Mouse (Mus musculus): ENCODE data around the gene Trim30c. TPM values are rescaled to one million over a fixed set of nuclear protein-coding genes. Genes with fewer than 3 reads are reported as not detected.

The Trim30c gene
- not detected in 2 replicates for polyA plus RNA-seq (2012; rRNA removed)

GRCm38 (mm10) chr7:104400698-104401097 is at the start of gene Trim30c:
Gene Trim30c (minus strand): TSS chr7:104400837.
- no peaks in the 10 kb centered on the region for H3K36me3 ChIP-seq (ENCODE audit: control insufficient read depth, insufficient read depth, low read length)
- no peak for TF ChIP-seq CTCF (IDR thresholded peaks at IDR 0.05; ENCODE audit: control insufficient read depth, insufficient read depth, insufficient replicate concordance, low read depth, low read length)
- TF ChIP-seq POLR2A (IDR thresholded peaks at IDR 0.05; ENCODE audit: control insufficient read depth, low read depth, low read length): no peak
- no peak within 1 kb of the TSS for H3K27ac ChIP-seq (ENCODE audit: control insufficient read depth, insufficient read depth, low read depth, low read length)
- no peak within 1 kb of the TSS for H3K4me3 ChIP-seq (ENCODE audit: control insufficient read depth, low read depth, low read length)
- no peaks in the 10 kb centered on the region for H3K4me1 ChIP-seq (ENCODE audit: control insufficient read depth, insufficient read depth, low read length)
- H3K27me3 ChIP-seq (ENCODE audit: control insufficient read depth, insufficient read depth, low read length): no peaks in the 10 kb centered on the region

- Histone ChIP-seq H3K27ac (ENCODE audit: control insufficient read depth, insufficient read depth, low read depth, low read length) (peak overlapping the region; percentile 54), H3K27me3 (ENCODE audit: control insufficient read depth, insufficient read depth, low read length) (no peaks in the 10 kb centered on the region), H3K4me3 (ENCODE audit: control insufficient read depth, low read depth, low read length) (no peak overlapping the region), H3K4me1 (ENCODE audit: control insufficient read depth, insufficient read depth, low read length) (no peaks in the 10 kb centered on the region), H3K36me3 (ENCODE audit: control insufficient read depth, insufficient read depth, low read length) (no peaks in the 10 kb centered on the region)
- TF ChIP-seq POLR2A (IDR thresholded peaks at IDR 0.05; ENCODE audit: control insufficient read depth, low read depth, low read length): no peak
- TF ChIP-seq CTCF (IDR thresholded peaks at IDR 0.05; ENCODE audit: control insufficient read depth, insufficient read depth, insufficient replicate concordance, low read depth, low read length): no peak
Observed at GRCm38 (mm10) chr7:104445961-104446645, 45.5 kb upstream of the Trim30c start.

GRCm38 (mm10) chr7:104404460-104404950 is 3.9 kb upstream of the Trim30c start:
- no peak for TF ChIP-seq POLR2A (IDR thresholded peaks at IDR 0.05; ENCODE audit: control insufficient read depth, low read depth, low read length)
- no peak for TF ChIP-seq CTCF (IDR thresholded peaks at IDR 0.05; ENCODE audit: control insufficient read depth, insufficient read depth, insufficient replicate concordance, low read depth, low read length)
- no peak overlapping the region for H3K27ac ChIP-seq (ENCODE audit: control insufficient read depth, insufficient read depth, low read depth, low read length)
- H3K36me3 ChIP-seq (ENCODE audit: control insufficient read depth, insufficient read depth, low read length): no peaks in the 10 kb centered on the region
- no peaks in the 10 kb centered on the region for H3K27me3 ChIP-seq (ENCODE audit: control insufficient read depth, insufficient read depth, low read length)
- no peak overlapping the region for H3K4me3 ChIP-seq (ENCODE audit: control insufficient read depth, low read depth, low read length)
- H3K4me1 ChIP-seq (ENCODE audit: control insufficient read depth, insufficient read depth, low read length): no peaks in the 10 kb centered on the region

- no peaks in the 10 kb centered on the region for H3K36me3 ChIP-seq (ENCODE audit: control insufficient read depth, insufficient read depth, low read length)
- H3K27me3 ChIP-seq (ENCODE audit: control insufficient read depth, insufficient read depth, low read length): no peaks in the 10 kb centered on the region
- no peak overlapping the region for H3K27ac ChIP-seq (ENCODE audit: control insufficient read depth, insufficient read depth, low read depth, low read length)
- TF ChIP-seq POLR2A (IDR thresholded peaks at IDR 0.05; ENCODE audit: control insufficient read depth, low read depth, low read length) (no peak), CTCF (IDR thresholded peaks at IDR 0.05; ENCODE audit: control insufficient read depth, insufficient read depth, insufficient replicate concordance, low read depth, low read length) (no peak)
- H3K4me1 ChIP-seq (ENCODE audit: control insufficient read depth, insufficient read depth, low read length): no peaks in the 10 kb centered on the region
- no peak overlapping the region for H3K4me3 ChIP-seq (ENCODE audit: control insufficient read depth, low read depth, low read length)
Observed at GRCm38 (mm10) chr7:104401140-104401539, 503 bp upstream of the Trim30c start.

GRCm38 (mm10) chr7:104398492-104398891 is 2.1 kb downstream of the Trim30c start:
- Histone ChIP-seq H3K27me3 (ENCODE audit: control insufficient read depth, insufficient read depth, low read length) (no peaks in the 10 kb centered on the region), H3K27ac (ENCODE audit: control insufficient read depth, insufficient read depth, low read depth, low read length) (no peak overlapping the region), H3K4me3 (ENCODE audit: control insufficient read depth, low read depth, low read length) (no peak overlapping the region), H3K4me1 (ENCODE audit: control insufficient read depth, insufficient read depth, low read length) (no peaks in the 10 kb centered on the region), H3K36me3 (ENCODE audit: control insufficient read depth, insufficient read depth, low read length) (no peaks in the 10 kb centered on the region)
- TF ChIP-seq POLR2A (IDR thresholded peaks at IDR 0.05; ENCODE audit: control insufficient read depth, low read depth, low read length) (no peak), CTCF (IDR thresholded peaks at IDR 0.05; ENCODE audit: control insufficient read depth, insufficient read depth, insufficient replicate concordance, low read depth, low read length) (no peak)

GRCm38 (mm10) chr7:104369736-104370414 is 30.8 kb downstream of the Trim30c start, which contains the start of gene Trim30b:
Gene Trim30b (minus strand): TSS chr7:104369884.
- H3K4me1 ChIP-seq (ENCODE audit: control insufficient read depth, insufficient read depth, low read length): no peaks in the 10 kb centered on the region
- no peak within 1 kb of the TSS for H3K27ac ChIP-seq (ENCODE audit: control insufficient read depth, insufficient read depth, low read depth, low read length)
- TF ChIP-seq CTCF (IDR thresholded peaks at IDR 0.05; ENCODE audit: control insufficient read depth, insufficient read depth, insufficient replicate concordance, low read depth, low read length) (no peak), POLR2A (IDR thresholded peaks at IDR 0.05; ENCODE audit: control insufficient read depth, low read depth, low read length) (no peak)
- H3K36me3 ChIP-seq (ENCODE audit: control insufficient read depth, insufficient read depth, low read length): no peaks in the 10 kb centered on the region
- H3K27me3 ChIP-seq (ENCODE audit: control insufficient read depth, insufficient read depth, low read length): no peaks in the 10 kb centered on the region
- H3K4me3 ChIP-seq (ENCODE audit: control insufficient read depth, low read depth, low read length): no peak within 1 kb of the TSS

- Histone ChIP-seq H3K4me1 (ENCODE audit: control insufficient read depth, insufficient read depth, low read length) (no peaks in the 10 kb centered on the region), H3K4me3 (ENCODE audit: control insufficient read depth, low read depth, low read length) (no peak overlapping the region), H3K27ac (ENCODE audit: control insufficient read depth, insufficient read depth, low read depth, low read length) (no peak overlapping the region), H3K36me3 (ENCODE audit: control insufficient read depth, insufficient read depth, low read length) (no peaks in the 10 kb centered on the region), H3K27me3 (ENCODE audit: control insufficient read depth, insufficient read depth, low read length) (no peaks in the 10 kb centered on the region)
- TF ChIP-seq CTCF (IDR thresholded peaks at IDR 0.05; ENCODE audit: control insufficient read depth, insufficient read depth, insufficient replicate concordance, low read depth, low read length) (no peak), POLR2A (IDR thresholded peaks at IDR 0.05; ENCODE audit: control insufficient read depth, low read depth, low read length) (no peak)
Observed at GRCm38 (mm10) chr7:104366339-104366738, 34.3 kb downstream of the Trim30c start.
